Mouse (Mus musculus): ENCODE results near the gene Ms4a4c. TPM values are rescaled to one million over a fixed set of nuclear protein-coding genes. Genes with fewer than 3 reads are reported as not detected.

Ms4a4c gene
- total RNA-seq (2021), result under 1 TPM; 0.77 to 0.84 TPM
- 0.18 and 1.2 TPM in 2 replicates for polyA plus RNA-seq (2012; rRNA removed)
- long read RNA-seq, result 0 reads

GRCm38 (mm10) chr19:11404527-11404926 is at the start of gene Ms4a4c:
Gene Ms4a4c (plus strand): TSS chr19:11404770.
- H3K9ac ChIP-seq (ENCODE audit: low read depth, low read length), result no peak within 1 kb of the TSS
- no peaks in the 10 kb centered on the region for H3K4me1 ChIP-seq (ENCODE audit: control insufficient read depth, insufficient read depth, low read length)
- TF ChIP-seq EP300 (IDR thresholded peaks at IDR 0.05; ENCODE audit: insufficient read depth, low read depth, low read length) (no peak), POLR2A (IDR thresholded peaks at IDR 0.05; ENCODE audit: insufficient read depth, low read depth, low read length) (no peak), CTCF (IDR thresholded peaks at IDR 0.05) (no peak)
- no peak within 1 kb of the TSS for H3K27ac ChIP-seq
- H3K36me3 ChIP-seq (ENCODE audit: control insufficient read depth, insufficient read depth, low read length), result no peaks in the 10 kb centered on the region
- H3K27me3 ChIP-seq (ENCODE audit: control insufficient read depth, insufficient read depth, low read length), result no peaks in the 10 kb centered on the region
- no peaks in the 10 kb centered on the region for H3K79me2 ChIP-seq (replicated peaks; ENCODE audit: control insufficient read depth, insufficient read depth, low read length)
- no peak within 1 kb of the TSS for H3K4me3 ChIP-seq
- no peak for DNase-seq
- WGBS, result 75% methylated on average over 3 of the region's 3 CpGs
- intact Hi-C loops (cut with DNase I), result no loop called here

DNA sequence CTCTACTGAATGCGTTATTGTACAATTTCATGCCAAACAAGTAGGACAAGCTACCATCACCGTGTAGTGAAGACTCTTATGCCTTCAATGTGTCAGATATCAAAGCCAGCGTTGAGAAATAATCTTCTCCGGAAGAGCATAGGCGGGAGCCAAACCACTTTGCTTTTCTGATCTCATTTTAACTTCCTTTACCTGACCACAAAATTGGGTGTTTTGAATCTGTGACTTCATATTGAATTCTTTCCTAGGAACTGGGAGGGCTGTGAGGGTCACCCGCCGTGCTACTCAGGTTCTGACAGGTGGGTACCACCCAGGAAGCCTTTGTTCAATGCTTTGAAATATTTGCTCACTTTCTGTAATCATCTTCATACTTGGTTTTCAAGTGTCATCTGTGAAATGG is 48.8 kb upstream of the Ms4a4c start:
- Histone ChIP-seq H3K27me3 (ENCODE audit: control insufficient read depth, insufficient read depth, low read length) (no peaks in the 10 kb centered on the region), H3K79me2 (replicated peaks; ENCODE audit: control insufficient read depth, insufficient read depth, low read length) (no peaks in the 10 kb centered on the region), H3K4me1 (ENCODE audit: control insufficient read depth, insufficient read depth, low read length) (no peaks in the 10 kb centered on the region), H3K9ac (ENCODE audit: low read depth, low read length) (no peak overlapping the region), H3K36me3 (ENCODE audit: control insufficient read depth, insufficient read depth, low read length) (no peaks in the 10 kb centered on the region), H3K27ac (no peak overlapping the region), H3K4me3 (no peak overlapping the region)
- intact Hi-C loops (cut with DNase I), result no loop called here
- TF ChIP-seq EP300 (IDR thresholded peaks at IDR 0.05; ENCODE audit: insufficient read depth, low read depth, low read length) (no peak), CTCF (IDR thresholded peaks at IDR 0.05) (no peak)
- peak in 1 of 2 experiments; percentile 6 for DNase-seq
- WGBS, result 67% methylated on average over 7 of the region's 7 CpGs

DNA sequence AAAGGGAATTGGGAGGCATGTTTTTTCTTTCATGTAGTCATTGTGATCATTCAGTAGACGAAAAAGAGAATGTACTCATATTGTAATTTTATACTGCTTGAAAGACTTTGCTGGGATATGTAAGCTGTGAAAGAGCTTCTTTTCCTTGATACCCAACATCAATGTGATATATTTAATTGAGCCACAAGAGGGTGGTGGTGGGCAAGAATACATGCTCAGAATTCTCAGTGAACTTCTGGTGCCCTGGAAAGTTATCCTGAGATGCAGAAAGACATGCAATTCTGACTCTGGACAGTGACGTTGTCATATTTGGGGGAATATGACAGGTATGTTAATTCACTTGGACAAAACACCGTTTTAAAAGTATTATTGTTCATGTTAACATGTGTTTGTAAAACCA is 44.5 kb upstream of the Ms4a4c start:
- intact Hi-C loops (cut with DNase I), result no loop called here
- 48% methylated on average over 3 of the region's 3 CpGs for WGBS

GRCm38 (mm10) chr19:11362002-11362401 is 42.6 kb upstream of the Ms4a4c start:
- Histone ChIP-seq H3K36me3 (ENCODE audit: control insufficient read depth, insufficient read depth, low read length) (no peaks in the 10 kb centered on the region), H3K4me3 (no peak overlapping the region), H3K79me2 (replicated peaks; ENCODE audit: control insufficient read depth, insufficient read depth, low read length) (no peaks in the 10 kb centered on the region), H3K9ac (ENCODE audit: low read depth, low read length) (no peak overlapping the region), H3K4me1 (ENCODE audit: control insufficient read depth, insufficient read depth, low read length) (no peaks in the 10 kb centered on the region), H3K27me3 (ENCODE audit: control insufficient read depth, insufficient read depth, low read length) (no peaks in the 10 kb centered on the region), H3K27ac (no peak overlapping the region)
- DNase-seq, result no peak
- intact Hi-C loops (cut with DNase I), result no loop called here
- TF ChIP-seq EP300 (IDR thresholded peaks at IDR 0.05; ENCODE audit: insufficient read depth, low read depth, low read length) (no peak), CTCF (IDR thresholded peaks at IDR 0.05) (no peak), POLR2A (IDR thresholded peaks at IDR 0.05; ENCODE audit: insufficient read depth, low read depth, low read length) (no peak)

More for the DNA sequence above, 44.5 kb upstream of the Ms4a4c start:
- no peaks in the 10 kb centered on the region for H3K36me3 ChIP-seq (ENCODE audit: control insufficient read depth, insufficient read depth, low read length)
- H3K79me2 ChIP-seq (replicated peaks; ENCODE audit: control insufficient read depth, insufficient read depth, low read length), result no peaks in the 10 kb centered on the region
- TF ChIP-seq POLR2A (IDR thresholded peaks at IDR 0.05; ENCODE audit: insufficient read depth, low read depth, low read length) (no peak), CTCF (IDR thresholded peaks at IDR 0.05) (peak; percentile 41)
- H3K4me1 ChIP-seq (ENCODE audit: control insufficient read depth, insufficient read depth, low read length), result no peaks in the 10 kb centered on the region
- no peaks in the 10 kb centered on the region for H3K27me3 ChIP-seq (ENCODE audit: control insufficient read depth, insufficient read depth, low read length)
- no peak overlapping the region for H3K4me3 ChIP-seq
- H3K27ac ChIP-seq, result no peak overlapping the region
- no peak for DNase-seq
- H3K9ac ChIP-seq (ENCODE audit: low read depth, low read length), result no peak overlapping the region

DNA sequence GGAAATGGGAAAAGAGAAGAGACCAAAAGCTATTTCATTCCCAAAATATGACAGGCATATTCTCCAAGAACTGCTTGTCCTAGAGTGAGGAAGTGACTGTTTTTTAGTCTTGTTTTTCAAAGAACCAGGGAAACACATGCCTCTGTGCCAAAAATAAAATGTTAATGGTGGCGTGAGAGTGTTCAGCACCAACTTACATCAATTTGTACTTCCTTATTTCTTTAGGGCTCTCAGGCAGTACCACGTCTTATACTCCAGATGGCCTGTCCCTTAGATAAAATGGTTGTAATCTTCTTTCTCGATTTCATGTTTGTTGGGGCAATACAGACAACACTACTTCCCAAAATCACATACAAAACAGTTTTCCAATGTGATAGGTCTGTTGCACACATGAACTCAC is 36.3 kb upstream of the Ms4a4c start:
- no peaks in the 10 kb centered on the region for H3K79me2 ChIP-seq (replicated peaks; ENCODE audit: control insufficient read depth, insufficient read depth, low read length)
- no peak overlapping the region for H3K27ac ChIP-seq
- H3K27me3 ChIP-seq (ENCODE audit: control insufficient read depth, insufficient read depth, low read length), result no peaks in the 10 kb centered on the region
- H3K9ac ChIP-seq (ENCODE audit: low read depth, low read length), result no peak overlapping the region
- WGBS, result 53% methylated on average over 3 of the region's 3 CpGs
- intact Hi-C loops (cut with DNase I), result no loop called here
- no peaks in the 10 kb centered on the region for H3K4me1 ChIP-seq (ENCODE audit: control insufficient read depth, insufficient read depth, low read length)
- no peak overlapping the region for H3K4me3 ChIP-seq
- no peaks in the 10 kb centered on the region for H3K36me3 ChIP-seq (ENCODE audit: control insufficient read depth, insufficient read depth, low read length)
- TF ChIP-seq EP300 (IDR thresholded peaks at IDR 0.05; ENCODE audit: insufficient read depth, low read depth, low read length) (no peak), CTCF (IDR thresholded peaks at IDR 0.05) (no peak), POLR2A (IDR thresholded peaks at IDR 0.05; ENCODE audit: insufficient read depth, low read depth, low read length) (no peak)
- no peak for DNase-seq

- intact Hi-C loops (cut with DNase I), result no loop called here
- Histone ChIP-seq H3K4me3 (no peak overlapping the region), H3K27me3 (ENCODE audit: control insufficient read depth, insufficient read depth, low read length) (no peaks in the 10 kb centered on the region), H3K79me2 (replicated peaks; ENCODE audit: control insufficient read depth, insufficient read depth, low read length) (no peaks in the 10 kb centered on the region), H3K27ac (no peak overlapping the region), H3K36me3 (ENCODE audit: control insufficient read depth, insufficient read depth, low read length) (no peaks in the 10 kb centered on the region), H3K4me1 (ENCODE audit: control insufficient read depth, insufficient read depth, low read length) (no peaks in the 10 kb centered on the region), H3K9ac (ENCODE audit: low read depth, low read length) (no peak overlapping the region)
- no peak for TF ChIP-seq CTCF (IDR thresholded peaks at IDR 0.05)
- TF ChIP-seq EP300 (IDR thresholded peaks at IDR 0.05; ENCODE audit: insufficient read depth, low read depth, low read length), result no peak
- no peak for TF ChIP-seq POLR2A (IDR thresholded peaks at IDR 0.05; ENCODE audit: insufficient read depth, low read depth, low read length)
- DNase-seq, result no peak
Observed at GRCm38 (mm10) chr19:11371181-11371580, 33.4 kb upstream of the Ms4a4c start.
